Mouse (Mus musculus): ENCODE measurements around the gene Nudt2. TPM values are rescaled to one million over a fixed set of nuclear protein-coding genes. Genes with fewer than 3 reads are reported as not detected.

The Nudt2 gene
- total and polyA plus RNA-seq, 3 experiments, result 21.7 to 40.2 (median 27.9) TPM

DNA sequence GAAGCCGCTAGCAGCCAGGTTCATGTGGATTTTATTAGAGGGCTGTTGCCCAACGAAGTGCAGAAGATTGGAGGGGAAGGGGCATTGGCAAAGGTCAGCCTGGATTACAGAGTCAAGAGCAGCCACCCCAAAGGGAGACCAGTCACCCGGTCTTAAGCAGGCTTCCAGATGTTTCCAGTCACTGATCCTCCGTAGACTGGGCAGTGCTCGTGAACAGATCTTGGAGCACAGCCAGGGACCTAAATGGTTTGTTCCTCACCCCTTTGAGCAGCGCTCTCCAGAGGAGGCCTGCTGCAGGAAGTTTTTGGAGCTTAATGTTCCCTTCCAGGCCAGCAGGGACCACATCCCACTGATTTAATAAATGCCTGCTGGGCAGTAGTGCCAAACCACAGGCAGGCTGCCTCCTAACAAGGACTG, 16.7 kb downstream of the Nudt2 start:
- in situ Hi-C loops (cut with MboI; ENCODE audit: low pct_ligation_motif_present, low pct_unique_long_range_greater_than_20kb, low sequenced_read_pairs), result no loop called here
- no peak for TF ChIP-seq CHD2 (IDR thresholded peaks at IDR 0.05; ENCODE audit: low read length)
- no peak for TF ChIP-seq BHLHE40 (IDR thresholded peaks at IDR 0.05; ENCODE audit: low read depth, low read length)
- no peak for TF ChIP-seq MAX (IDR thresholded peaks at IDR 0.05; ENCODE audit: low read length)
- TF ChIP-seq JUN (IDR thresholded peaks at IDR 0.05; ENCODE audit: insufficient read depth, low read depth, low read length), result no peak
- TF ChIP-seq UBTF (IDR thresholded peaks at IDR 0.05; ENCODE audit: low read depth, low read length), result no peak
- TF ChIP-seq CHD1 (IDR thresholded peaks at IDR 0.05; ENCODE audit: low read depth, low read length), result no peak
- TF ChIP-seq USF1 (IDR thresholded peaks at IDR 0.05; ENCODE audit: low read depth, low read length), result no peak
- no peak for TF ChIP-seq ZKSCAN1 (IDR thresholded peaks at IDR 0.05; ENCODE audit: borderline replicate concordance, low read depth, low read length)
- TF ChIP-seq TBP (conservative IDR thresholded peaks at IDR 0.05; ENCODE audit: low read depth, low read length), result no peak
- TF ChIP-seq E2F4 (IDR thresholded peaks at IDR 0.05; ENCODE audit: insufficient replicate concordance, low read depth, low read length), result no peak
- TF ChIP-seq ZNF384 (IDR thresholded peaks at IDR 0.05; ENCODE audit: low read depth, low read length), result no peak
- TF ChIP-seq ZC3H11A (IDR thresholded peaks at IDR 0.05; ENCODE audit: low read depth, low read length), result no peak
- no peak for TF ChIP-seq SMC3 (IDR thresholded peaks at IDR 0.05; ENCODE audit: low read depth, low read length)
- no peak for TF ChIP-seq USF2 (conservative IDR thresholded peaks at IDR 0.05; ENCODE audit: low read depth, low read length)
- no peak for TF ChIP-seq RAD21 (IDR thresholded peaks at IDR 0.05; ENCODE audit: low read depth, low read length)
- TF ChIP-seq NELFE (IDR thresholded peaks at IDR 0.05; ENCODE audit: low read depth, low read length), result no peak
- no peak for TF ChIP-seq PAX5 (IDR thresholded peaks at IDR 0.05; ENCODE audit: low read length)
- H3K36me3 ChIP-seq (replicated peaks in 1 of 2; ENCODE audit: control insufficient read depth in 1 of 2, insufficient read depth in 1 of 2, low read length in 1 of 2), result peaks cover 8 to 43% of the 10 kb centered on the region in 2 experiments
- no peaks in the 10 kb centered on the region for H3K4me1 ChIP-seq (ENCODE audit: control insufficient read depth in 1 of 2, insufficient read depth in 2 of 2)
- peaks cover 3% of the 10 kb centered on the region for H3K9me3 ChIP-seq (replicated peaks; ENCODE audit: low read length)
- no peak overlapping the region for H3K27ac ChIP-seq (ENCODE audit: insufficient read depth, low read depth)
- no peak for DNase-seq (ENCODE audit: extremely low read depth)
- H3K79me2 ChIP-seq (replicated peaks; ENCODE audit: control insufficient read depth, extremely low read depth, insufficient read depth, poor library complexity, severe bottlenecking), result no peaks in the 10 kb centered on the region
- dilution Hi-C loops (cut with MboI; ENCODE audit: extremely low pct_ligation_motif_present, extremely low pct_unique_long_range_greater_than_20kb, low sequenced_read_pairs), result no loop called here
- H3K9ac ChIP-seq (ENCODE audit: insufficient read depth, low read depth), result no peak overlapping the region
- no peaks in the 10 kb centered on the region for H3K27me3 ChIP-seq (replicated peaks)
- H3K4me3 ChIP-seq (replicated peaks in 1 of 3; ENCODE audit: low read depth in 2 of 3, low read length in 2 of 3, poor library complexity in 1 of 3), result no peak overlapping the region
- H3K4me2 ChIP-seq (ENCODE audit: insufficient read depth, low read depth, poor library complexity, severe bottlenecking), result no peak overlapping the region

DNA sequence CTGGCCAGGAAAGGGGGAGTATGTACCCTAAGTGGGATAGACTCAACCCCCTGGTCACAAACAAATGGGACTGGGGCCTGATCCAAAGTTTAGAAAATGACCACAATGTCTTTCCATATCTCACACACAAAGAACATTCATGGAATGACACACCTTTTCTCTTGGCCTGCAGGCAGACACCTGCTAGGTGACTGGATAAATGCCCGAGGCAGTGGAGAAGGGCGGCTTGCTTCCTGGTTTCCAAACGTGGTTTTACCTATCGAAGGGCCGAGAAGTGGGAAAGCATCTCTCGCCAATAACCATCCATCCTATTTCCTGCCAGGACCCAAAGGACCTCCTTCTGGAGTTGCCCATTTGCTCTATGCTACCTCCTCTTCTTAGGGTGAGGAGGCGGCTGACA, 28.0 kb downstream of the Nudt2 start:
- dilution Hi-C loops (cut with MboI; ENCODE audit: extremely low pct_ligation_motif_present, extremely low pct_unique_long_range_greater_than_20kb, low sequenced_read_pairs) (no loop called here), in situ Hi-C loops (cut with MboI; ENCODE audit: low pct_ligation_motif_present, low pct_unique_long_range_greater_than_20kb, low sequenced_read_pairs) (no loop called here)
- Histone ChIP-seq H3K79me2 (replicated peaks; ENCODE audit: control insufficient read depth, extremely low read depth, insufficient read depth, poor library complexity, severe bottlenecking) (no peaks in the 10 kb centered on the region), H3K27me3 (replicated peaks) (peaks cover 23% of the 10 kb centered on the region), H3K4me1 (ENCODE audit: control insufficient read depth in 1 of 2, insufficient read depth in 2 of 2) (no peaks in the 10 kb centered on the region), H3K9ac (ENCODE audit: insufficient read depth, low read depth) (no peak overlapping the region), H3K4me2 (ENCODE audit: insufficient read depth, low read depth, poor library complexity, severe bottlenecking) (no peak overlapping the region), H3K9me3 (replicated peaks; ENCODE audit: low read length) (peaks cover 4% of the 10 kb centered on the region), H3K27ac (ENCODE audit: insufficient read depth, low read depth) (no peak overlapping the region), H3K36me3 (replicated peaks in 1 of 2; ENCODE audit: control insufficient read depth in 1 of 2, insufficient read depth in 1 of 2, low read length in 1 of 2) (no peaks in the 10 kb centered on the region), H3K4me3 (replicated peaks in 1 of 3; ENCODE audit: low read depth in 2 of 3, low read length in 2 of 3, poor library complexity in 1 of 3) (no peak overlapping the region)
- no peak for DNase-seq (ENCODE audit: extremely low read depth)
- no peak for TF ChIP-seq MAZ (IDR thresholded peaks at IDR 0.05; ENCODE audit: low read depth, low read length)
- no peak for TF ChIP-seq MXI1 (IDR thresholded peaks at IDR 0.05; ENCODE audit: low read depth, low read length)
- TF ChIP-seq USF2 (conservative IDR thresholded peaks at IDR 0.05; ENCODE audit: low read depth, low read length), result no peak
- no peak for TF ChIP-seq KAT2A (IDR thresholded peaks at IDR 0.05; ENCODE audit: insufficient replicate concordance, low read length)
- no peak for TF ChIP-seq POLR2A (IDR thresholded peaks at IDR 0.05; ENCODE audit: low read depth, low read length)
- no peak for TF ChIP-seq PAX5 (IDR thresholded peaks at IDR 0.05; ENCODE audit: low read length)
- TF ChIP-seq RCOR1 (conservative IDR thresholded peaks at IDR 0.05; ENCODE audit: low read depth, low read length), result no peak
- TF ChIP-seq CHD2 (IDR thresholded peaks at IDR 0.05; ENCODE audit: low read length), result no peak
- no peak for TF ChIP-seq E2F4 (IDR thresholded peaks at IDR 0.05; ENCODE audit: insufficient replicate concordance, low read depth, low read length)
- TF ChIP-seq UBTF (IDR thresholded peaks at IDR 0.05; ENCODE audit: low read depth, low read length), result no peak
- TF ChIP-seq BHLHE40 (IDR thresholded peaks at IDR 0.05; ENCODE audit: low read depth, low read length), result no peak
- no peak for TF ChIP-seq CHD1 (IDR thresholded peaks at IDR 0.05; ENCODE audit: low read depth, low read length)
- TF ChIP-seq MAFK (IDR thresholded peaks at IDR 0.05; ENCODE audit: insufficient replicate concordance, low read length), result no peak
- no peak for TF ChIP-seq JUN (IDR thresholded peaks at IDR 0.05; ENCODE audit: insufficient read depth, low read depth, low read length)
- TF ChIP-seq ETS1 (conservative IDR thresholded peaks at IDR 0.05; ENCODE audit: low read depth, low read length), result no peak
- TF ChIP-seq IRF4 (IDR thresholded peaks at IDR 0.05; ENCODE audit: low read depth, low read length), result no peak
- no peak for TF ChIP-seq ZC3H11A (IDR thresholded peaks at IDR 0.05; ENCODE audit: low read depth, low read length)
- no peak for TF ChIP-seq RAD21 (IDR thresholded peaks at IDR 0.05; ENCODE audit: low read depth, low read length)
- TF ChIP-seq JUND (conservative IDR thresholded peaks at IDR 0.05; ENCODE audit: low read depth, low read length), result no peak
- TF ChIP-seq EP300 (IDR thresholded peaks at IDR 0.05; ENCODE audit: low read length), result no peak
